Mouse (Mus musculus) erythroblast, adult 5-6 weeks (primary cell): ENCODE measurements around the gene Ugt2a1. TPM values are rescaled to one million over a fixed set of nuclear protein-coding genes. Genes with fewer than 3 reads are reported as not detected.
"Not testable (repeated sequence)": the region's sequence is repeated elsewhere in the genome, so short reads cannot be mapped to it uniquely, and the experiment has no call there.

ENCODE experiments used
- ATAC-seq: replicated peaks from 2 replicates; pipeline ENCODE4 v1.8.0; 2016; ENCODE audit warnings: moderate number of reproducible peaks, mild to moderate bottlenecking, moderate TSS enrichment, inconsistent platforms; ENCODE audit not compliant: poor library complexity, low FRiP score, severe bottlenecking
- total RNA-seq, 2 experiments: library from RNA; stranded (forward) in 1 of 2; stranded (reverse) in 1 of 2; fragments of 150-400 nt in 1 of 2; fragments of 200-764, 138-1000 nt in 1 of 2; gene quantifications; 2 replicates each; pipeline versions ENCODE4 v1.2.3 to v1.2.4; 2015 to 2017; ENCODE audit warnings: low replicate concordance in 2 of 2

Ugt2a1 gene
- total RNA-seq (2015; ENCODE audit: low replicate concordance) = not detected in 2 replicates
- not detected in 2 replicates for total RNA-seq (2017; ENCODE audit: low replicate concordance)

- no peak for ATAC-seq
Measured at GRCm38 (mm10) chr5:87490771-87491170, at the start of gene Ugt2a1. Ugt2a1 (minus strand) TSS chr5:87490871.

GRCm38 (mm10) chr5:87538111-87538510, 47.4 kb upstream of the Ugt2a1 start, which contains the start of gene Sult1b1:
Sult1b1 (minus strand) TSS chr5:87538195.
- no peak for ATAC-seq

GRCm38 (mm10) chr5:87535994-87536644, 45.4 kb upstream of the Ugt2a1 start:
- ATAC-seq = no peak

GRCm38 (mm10) chr5:87532288-87532687, 41.6 kb upstream of the Ugt2a1 start:
- no peak for ATAC-seq

GRCm38 (mm10) chr5:87523561-87523960, 32.9 kb upstream of the Ugt2a1 start:
- ATAC-seq = not testable (repeated sequence)

GRCm38 (mm10) chr5:87505776-87506458, 15.2 kb upstream of the Ugt2a1 start:
- no peak for ATAC-seq

- no peak for ATAC-seq
Measured at GRCm38 (mm10) chr5:87502687-87503086, 12.0 kb upstream of the Ugt2a1 start.

GRCm38 (mm10) chr5:87499341-87499740, 8.7 kb upstream of the Ugt2a1 start:
- no peak for ATAC-seq

- ATAC-seq = no peak
Measured at GRCm38 (mm10) chr5:87498936-87499335, 8.3 kb upstream of the Ugt2a1 start.

GRCm38 (mm10) chr5:87486706-87487105, 4.0 kb downstream of the Ugt2a1 start, which contains the start of gene Gm43638:
Gm43638 (minus strand) TSS chr5:87486806.
- ATAC-seq = not testable (repeated sequence)

GRCm38 (mm10) chr5:87482160-87482559, 8.5 kb downstream of the Ugt2a1 start, which contains the start of gene Ugt2a2:
Ugt2a2 (minus strand) TSS chr5:87482260.
- ATAC-seq = no peak

- no peak for ATAC-seq
Measured at GRCm38 (mm10) chr5:87458810-87459209, 31.9 kb downstream of the Ugt2a1 start.

GRCm38 (mm10) chr5:87457701-87458100, 33.0 kb downstream of the Ugt2a1 start:
- no peak for ATAC-seq

GRCm38 (mm10) chr5:87456216-87456850, 34.3 kb downstream of the Ugt2a1 start:
- ATAC-seq = no peak

GRCm38 (mm10) chr5:87455519-87455918, 35.2 kb downstream of the Ugt2a1 start:
- ATAC-seq = no peak

- not testable (repeated sequence) for ATAC-seq
Measured at GRCm38 (mm10) chr5:87452514-87452913, 38.2 kb downstream of the Ugt2a1 start.

GRCm38 (mm10) chr5:87436264-87436663, 54.4 kb downstream of the Ugt2a1 start:
- no peak for ATAC-seq

- ATAC-seq = no peak
Measured at GRCm38 (mm10) chr5:87425676-87426075, 65.0 kb downstream of the Ugt2a1 start.

GRCm38 (mm10) chr5:87424041-87424440, 66.6 kb downstream of the Ugt2a1 start, which contains the start of gene Ugt2b38:
Ugt2b38 (minus strand) TSS chr5:87424203.
- ATAC-seq = not testable (repeated sequence)
